Mouse (Mus musculus) liver, embryonic 13.5 days (tissue): ENCODE results near the gene Efcc1. TPM values are rescaled to one million over a fixed set of nuclear protein-coding genes. Genes with fewer than 3 reads are reported as not detected.

Experiments used
- polyA plus RNA-seq: library from polyadenylated mRNA; unstranded; fragments of >200 nt; fragmentation: Nextera tagmentation; extraction: Ambion mirVana; gene quantifications from 2 replicates; pipeline ENCODE4 v1.2.1, GENCODE M21; 2015

Gene Efcc1
- polyA plus RNA-seq, 1 experiment from 2014 or later = 0.35 TPM

Other genes with a start within 250 kb of the Efcc1 start
- 2.8 and 3.6 TPM in 2 replicates for gene Arhgap25, start 197.6 kb upstream of the Efcc1 start, polyA plus RNA-seq
- gene Prokr1, start 140.1 kb upstream of the Efcc1 start, polyA plus RNA-seq = 4.9 and 6.7 TPM in 2 replicates
- gene Aplf, start 58.7 kb upstream of the Efcc1 start, polyA plus RNA-seq = 16.6 and 19.8 TPM in 2 replicates
- gene Gp9, start 47.2 kb downstream of the Efcc1 start, polyA plus RNA-seq = 32.7 and 35.6 TPM in 2 replicates
- 20.6 and 24.1 TPM in 2 replicates for gene Rab43, start 81.3 kb downstream of the Efcc1 start, polyA plus RNA-seq
- 3.5 and 5.8 TPM in 2 replicates for gene Gm45140, start 104.9 kb downstream of the Efcc1 start, polyA plus RNA-seq
- 51.5 and 63.6 TPM in 2 replicates for gene Isy1, start 107.9 kb downstream of the Efcc1 start, polyA plus RNA-seq
- 786 and 880 TPM in 2 replicates for gene Cnbp, start 120.2 kb downstream of the Efcc1 start, polyA plus RNA-seq
- 56.9 and 66.9 TPM in 2 replicates for gene Copg1, start 156.9 kb downstream of the Efcc1 start, polyA plus RNA-seq
- 23.1 and 24.9 TPM in 2 replicates for gene Hmces, start 183.1 kb downstream of the Efcc1 start, polyA plus RNA-seq